Mouse (Mus musculus) left cerebral cortex, adult 11 months (tissue): Measurements from ENCODE around the gene Armc6.

ENCODE experiments used
- DNase-seq: peaks from one replicate; pipeline ENCODE4 v3.0.0; 2022; ENCODE audit warnings: low spot score

Armc6 gene

GRCm38 (mm10) chr8:70234080-70234780, at the start of gene Armc6, which contains the start of gene Sugp2:
Armc6 (minus strand) TSS chr8:70234466.
Sugp2 (plus strand) TSS chr8:70234226.
- DNase-seq = peak; percentile 93

- DNase-seq = peak; percentile 17
These were observed 49.1 kb upstream of the Armc6 start for GRCm38 (mm10) chr8:70283136-70284077.

GRCm38 (mm10) chr8:70282603-70283135, 48.4 kb upstream of the Armc6 start, which contains the start of gene Homer3:
Homer3 (plus strand) TSS chr8:70282827.
- peak; percentile 62 for DNase-seq

- DNase-seq = no peak
These were observed 46.7 kb upstream of the Armc6 start for GRCm38 (mm10) chr8:70281001-70281400.

GRCm38 (mm10) chr8:70279266-70279665, 45.0 kb upstream of the Armc6 start:
- DNase-seq = no peak

GRCm38 (mm10) chr8:70278175-70278574, 43.9 kb upstream of the Armc6 start:
- no peak for DNase-seq

GRCm38 (mm10) chr8:70276476-70276875, 42.2 kb upstream of the Armc6 start:
- DNase-seq = no peak

GRCm38 (mm10) chr8:70274350-70274749, 40.1 kb upstream of the Armc6 start:
- DNase-seq = no peak

GRCm38 (mm10) chr8:70272949-70273348, 38.7 kb upstream of the Armc6 start:
- no peak for DNase-seq

- DNase-seq = no peak
These were observed 34.7 kb upstream of the Armc6 start for GRCm38 (mm10) chr8:70268799-70269565.

GRCm38 (mm10) chr8:70268311-70268710, 34.0 kb upstream of the Armc6 start:
- no peak for DNase-seq

GRCm38 (mm10) chr8:70267674-70268073, 33.4 kb upstream of the Armc6 start:
- no peak for DNase-seq

- no peak for DNase-seq
These were observed 24.8 kb upstream of the Armc6 start for GRCm38 (mm10) chr8:70259043-70259442.

- DNase-seq = no peak
These were observed 24.3 kb upstream of the Armc6 start for GRCm38 (mm10) chr8:70258600-70258999.

- DNase-seq = no peak
These were observed 23.2 kb upstream of the Armc6 start for GRCm38 (mm10) chr8:70257456-70257855.

GRCm38 (mm10) chr8:70254628-70255027, 20.4 kb upstream of the Armc6 start:
- no peak for DNase-seq

GRCm38 (mm10) chr8:70247841-70248240, 13.6 kb upstream of the Armc6 start:
- DNase-seq = no peak

GRCm38 (mm10) chr8:70246622-70247021, 12.4 kb upstream of the Armc6 start:
- DNase-seq = no peak

- no peak for DNase-seq
These were observed 6.4 kb upstream of the Armc6 start for GRCm38 (mm10) chr8:70240642-70241041.

- no peak for DNase-seq
These were observed 3.6 kb upstream of the Armc6 start for GRCm38 (mm10) chr8:70237842-70238241.

- no peak for DNase-seq
These were observed 489 bp upstream of the Armc6 start for GRCm38 (mm10) chr8:70234781-70235128.

- no peak for DNase-seq
These were observed 660 bp downstream of the Armc6 start for GRCm38 (mm10) chr8:70233606-70234005.
